ENCODE assay signal across 32 mouse cellular contexts in the genomic region with DNA sequence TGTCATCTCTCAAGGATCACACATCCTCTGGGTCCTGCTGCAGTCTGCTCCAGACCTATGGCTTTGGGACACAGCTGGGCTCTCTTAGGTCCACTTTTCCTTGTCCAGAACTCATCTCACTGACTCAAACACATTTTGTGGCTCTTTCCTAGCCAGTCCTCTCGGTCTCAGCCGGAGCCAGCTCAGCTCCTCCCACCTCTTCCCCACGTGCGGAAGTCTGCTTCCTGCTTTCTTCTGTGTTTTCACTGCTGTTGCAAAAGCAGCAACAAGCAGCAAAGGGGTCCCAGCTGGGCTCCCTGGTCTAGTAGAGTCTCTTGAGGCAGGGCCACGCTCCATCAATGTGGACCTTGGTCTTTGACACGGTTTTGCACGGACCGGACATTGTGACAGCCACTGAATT. TPM values are rescaled to one million over a fixed set of nuclear protein-coding genes. Genes with fewer than 3 reads are reported as not detected.
"Had no signal": no experiment of that assay in that cellular context is flagged by ENCODE, and none has a peak within 500 bp of the region (broad histone marks: within the 10 kb centered on the region; RNA-seq: fewer than 3 reads in every experiment).

No protein-coding gene starts in this region.

- H3K4me1 ChIP-seq: limb, embryonic 13.5 days; liver, embryonic 12.5 days; liver, embryonic 15.5 days; midbrain, embryonic 10.5 days; stomach, embryonic 15.5 days had no signal

- H3K27me3 ChIP-seq: liver, embryonic 12.5 days; liver, embryonic 15.5 days; stomach, embryonic 15.5 days had no signal

- H3K9me3 ChIP-seq: limb, embryonic 10.5 days; limb, embryonic 13.5 days; liver, embryonic 12.5 days; liver, embryonic 15.5 days; megakaryocyte, embryonic 14.5 days; midbrain, embryonic 10.5 days; midbrain, embryonic 13.5 days; neural tube, embryonic 13.5 days; stomach, embryonic 15.5 days had no signal

- H3K36me3 ChIP-seq: limb, embryonic 10.5 days; limb, embryonic 13.5 days; liver, embryonic 12.5 days; liver, embryonic 15.5 days; midbrain, embryonic 10.5 days; midbrain, embryonic 13.5 days; neural tube, embryonic 13.5 days; stomach, embryonic 15.5 days had no signal

- DNase-seq: kidney, adult 11 months; kidney, adult 8-10 months; kidney, postnatal 14 days; layer of hippocampus, adult 9-11 months; liver; lung, adult 18-20 months; lung, postnatal 14 days; retina, postnatal 1 day; right cerebral cortex, postnatal 25 days; spleen, adult 18-20 months had no signal

- H3K27ac ChIP-seq: layer of hippocampus, adult 2 months; limb, embryonic 10.5 days; limb, embryonic 13.5 days; liver, embryonic 12.5 days; liver, embryonic 15.5 days; macrophage; midbrain, embryonic 10.5 days; midbrain, embryonic 13.5 days; neural tube, embryonic 13.5 days; stomach, embryonic 15.5 days had no signal

- H3K4me3 ChIP-seq: layer of hippocampus, adult 2 months; limb, embryonic 10.5 days; limb, embryonic 13.5 days; liver, embryonic 12.5 days; liver, embryonic 15.5 days; megakaryocyte, embryonic 14.5 days; midbrain, embryonic 10.5 days; midbrain, embryonic 13.5 days; myocyte; neural tube, embryonic 13.5 days; stomach, embryonic 15.5 days had no signal

- H3K4me2 ChIP-seq: limb, embryonic 13.5 days; liver, embryonic 12.5 days; liver, embryonic 15.5 days; midbrain, embryonic 13.5 days; neural tube, embryonic 13.5 days; stomach, embryonic 15.5 days had no signal

- H3K9ac ChIP-seq: limb, embryonic 13.5 days; liver, embryonic 12.5 days; liver, embryonic 15.5 days; midbrain, embryonic 13.5 days; neural tube, embryonic 13.5 days; stomach, embryonic 15.5 days had no signal

- ATAC-seq: liver, embryonic 12.5 days; midbrain, embryonic 13.5 days; midbrain, embryonic 16.5 days had no signal

RNA-seq across cellular contexts. Expression of a gene that starts 22.0 kb away (rescaled TPM):
- total RNA-seq: layer of hippocampus, adult 2 months; layer of hippocampus, postnatal 25 days; left cerebral cortex, adult 18-20 months; left cerebral cortex, postnatal 25 days; monocyte, adult 5-6 weeks; neutrophil, adult 5-6 weeks had no signal
- polyA plus RNA-seq: kidney, embryonic 16.5 days; large intestine, adult 2 months; limb, embryonic 10.5 days; limb, embryonic 13.5 days; liver, embryonic 12.5 days; liver, embryonic 15.5 days; lung, embryonic 16.5 days; macrophage; midbrain, embryonic 10.5 days; midbrain, embryonic 13.5 days; midbrain, embryonic 16.5 days; myocyte; stomach, embryonic 15.5 days; thymus, postnatal 0 days had no signal
